Mouse (Mus musculus) R1 (cell line): ENCODE measurements around the gene Capzb.

ENCODE experiments used
- DNase-seq: peaks from one replicate; pipeline ENCODE4 v3.0.0-alpha.2; 2018; ENCODE audit warnings: low read depth, low spot score

Gene Capzb

DNA sequence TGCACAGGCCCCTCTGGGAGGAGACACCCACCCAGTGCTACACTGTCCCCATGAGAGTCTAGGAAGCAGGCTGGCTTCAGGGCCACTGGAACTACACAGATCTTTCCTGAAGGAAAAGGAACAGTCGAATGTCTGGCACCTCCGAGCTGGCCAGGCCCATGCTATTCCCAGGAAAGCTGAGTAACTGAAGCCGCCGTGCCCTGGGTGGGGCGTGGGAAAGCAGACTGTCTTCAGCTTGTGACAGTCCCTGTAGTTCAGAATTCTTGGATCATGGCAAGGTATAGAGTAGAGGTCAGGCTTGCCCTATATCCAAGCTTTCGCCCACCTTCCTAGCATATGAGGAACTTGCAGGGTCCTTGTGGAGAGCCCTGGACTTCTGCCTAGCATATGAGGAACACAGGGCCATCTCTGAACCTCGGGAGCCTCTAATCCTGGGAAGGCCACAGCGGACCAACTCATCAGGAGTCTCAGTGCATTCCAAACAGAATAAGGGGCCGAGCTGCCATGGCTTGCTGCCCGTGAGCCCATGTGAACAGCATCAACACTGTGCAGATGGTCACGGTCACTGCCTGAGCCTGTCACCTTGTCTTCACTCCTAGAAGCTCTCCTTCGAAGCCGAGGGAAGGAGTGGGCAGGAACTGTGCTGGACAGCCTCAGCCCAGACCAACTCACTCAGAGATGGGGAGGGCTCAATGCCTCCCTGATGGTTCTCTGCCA, 73.2 kb downstream of the Capzb start:
- no peak for DNase-seq

- no peak for DNase-seq
These were observed 73.8 kb downstream of the Capzb start for GRCm38 (mm10) chr4:139266500-139266865.

DNA sequence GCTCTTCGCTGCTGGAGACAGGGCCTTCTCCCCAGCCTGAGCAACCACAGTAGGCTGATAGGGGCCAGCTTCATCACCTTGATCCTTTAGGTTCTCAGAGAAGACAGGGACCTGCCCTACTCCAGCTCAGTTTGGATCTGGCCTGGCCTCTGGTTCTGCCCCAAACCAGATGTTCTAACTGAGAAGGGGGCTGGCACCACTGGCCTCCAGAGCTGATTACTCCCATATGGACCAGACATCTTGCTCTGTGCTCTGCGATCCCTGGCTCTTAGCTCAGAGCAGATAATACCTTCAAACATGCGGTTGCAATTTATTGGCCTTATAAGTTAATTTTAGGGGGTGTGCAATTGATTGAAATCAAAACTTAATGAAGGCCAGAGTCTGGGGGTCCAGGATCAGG, 74.6 kb downstream of the Capzb start:
- DNase-seq, result no peak

GRCm38 (mm10) chr4:139268242-139268641, 75.5 kb downstream of the Capzb start:
- no peak for DNase-seq

DNA sequence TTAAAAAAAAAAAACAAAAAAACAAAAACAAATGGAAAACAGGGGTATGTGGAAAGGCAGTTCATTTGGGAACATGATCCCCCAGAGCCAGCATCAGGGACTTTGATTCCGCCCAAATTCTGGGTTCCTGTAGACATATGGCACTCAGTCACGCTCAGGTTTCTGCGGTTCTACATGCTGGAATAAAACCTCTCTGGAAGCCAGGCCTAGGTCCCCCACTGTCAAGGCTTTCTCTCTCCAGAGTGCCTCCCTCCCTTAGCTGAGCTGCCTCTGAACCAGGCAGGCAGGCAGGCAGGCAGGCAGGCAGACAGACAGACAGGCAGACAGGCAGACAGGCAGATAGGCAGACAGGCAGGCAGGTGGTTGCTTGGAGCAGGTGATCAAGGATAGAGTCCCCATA, 77.5 kb downstream of the Capzb start:
- DNase-seq, result no peak

GRCm38 (mm10) chr4:139271562-139271961, 78.9 kb downstream of the Capzb start:
- DNase-seq, result no peak

DNA sequence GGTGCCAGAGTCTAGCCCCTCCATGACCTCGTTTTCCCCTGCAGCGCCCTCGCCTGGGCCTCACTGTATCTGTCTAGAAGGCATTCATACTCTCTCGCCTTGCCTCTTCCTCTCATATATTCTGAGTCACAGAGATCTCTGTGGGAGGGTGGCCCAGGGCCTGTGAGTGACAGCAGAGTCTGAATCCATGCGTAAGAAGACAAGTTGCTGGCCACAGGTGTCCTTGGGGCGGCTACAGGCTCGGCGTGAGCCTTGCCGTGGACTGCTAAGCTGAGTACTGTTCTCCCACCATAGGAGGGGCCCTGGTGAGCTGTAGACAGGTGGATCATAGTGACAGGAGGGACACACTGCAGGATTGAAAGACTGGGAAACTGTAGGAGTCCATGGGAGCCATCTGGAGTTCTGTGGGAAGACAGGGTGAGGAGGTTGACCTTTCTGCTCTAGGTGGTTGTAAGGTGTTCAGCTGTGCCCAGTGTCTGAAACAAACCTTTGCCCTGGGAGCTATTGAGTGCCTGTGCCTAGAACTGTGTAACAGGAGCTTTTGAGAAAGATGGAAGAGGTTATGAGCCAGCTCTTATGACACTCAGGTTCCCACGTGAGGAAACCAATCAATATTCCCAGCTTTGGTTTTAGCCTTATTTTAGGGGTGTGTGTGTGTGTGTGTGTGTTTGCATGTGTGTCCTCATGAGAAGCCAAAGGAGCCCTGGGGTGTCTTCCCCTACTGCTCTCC, 80.4 kb downstream of the Capzb start:
- no peak for DNase-seq

- DNase-seq, result no peak
These were observed 81.9 kb downstream of the Capzb start for GRCm38 (mm10) chr4:139274573-139274972.

DNA sequence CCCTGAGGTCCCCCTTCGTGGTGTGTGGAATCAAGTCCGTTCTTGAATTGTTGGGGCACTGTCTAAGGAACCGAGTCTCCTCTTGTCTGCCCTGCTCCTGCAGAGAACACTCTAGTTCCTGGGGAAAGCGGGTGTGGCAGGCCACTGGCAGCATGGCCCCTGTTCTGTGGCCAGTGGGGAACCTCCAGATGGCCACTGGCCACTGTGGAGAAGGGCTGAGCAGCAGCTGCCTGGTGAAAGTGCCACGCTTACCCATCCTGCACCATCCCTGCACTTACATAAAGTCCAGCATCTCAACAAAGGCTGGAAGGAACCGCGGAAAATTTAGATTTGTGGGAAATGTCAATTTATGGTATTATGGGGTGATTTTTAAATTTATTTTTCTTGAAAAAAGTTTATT, 83.7 kb downstream of the Capzb start:
- no peak for DNase-seq

GRCm38 (mm10) chr4:139280530-139280929, 87.8 kb downstream of the Capzb start:
- DNase-seq, result no peak

DNA sequence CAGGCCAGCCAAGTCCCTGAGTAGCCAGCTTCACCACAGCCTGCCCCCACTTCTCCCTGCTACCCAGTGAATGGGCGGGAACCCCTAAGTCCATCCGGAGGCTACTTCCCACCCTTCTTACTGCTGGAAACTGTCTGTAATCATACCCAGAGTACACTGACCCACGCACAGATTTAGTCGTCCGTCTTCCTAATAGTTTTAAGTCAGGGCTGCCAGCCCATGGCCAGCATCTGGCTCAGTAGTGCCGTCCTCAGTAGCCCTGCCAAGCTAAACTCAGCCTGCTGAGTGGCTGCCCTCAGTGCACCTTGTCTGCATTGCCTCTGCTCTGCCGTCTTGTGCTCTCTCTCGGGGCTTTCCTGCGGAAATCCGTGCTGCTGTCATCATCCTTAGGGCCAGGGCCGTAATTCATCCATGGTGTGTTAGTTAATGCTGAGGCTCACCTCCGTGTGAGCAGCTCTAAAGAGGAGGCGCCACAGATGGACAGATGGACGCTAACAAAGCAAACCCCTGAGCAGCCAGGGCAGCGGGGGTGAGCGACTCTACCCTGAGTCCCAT, 89.2 kb downstream of the Capzb start:
- no peak for DNase-seq

- no peak for DNase-seq
These were observed 90.3 kb downstream of the Capzb start for GRCm38 (mm10) chr4:139282955-139283417.

DNA sequence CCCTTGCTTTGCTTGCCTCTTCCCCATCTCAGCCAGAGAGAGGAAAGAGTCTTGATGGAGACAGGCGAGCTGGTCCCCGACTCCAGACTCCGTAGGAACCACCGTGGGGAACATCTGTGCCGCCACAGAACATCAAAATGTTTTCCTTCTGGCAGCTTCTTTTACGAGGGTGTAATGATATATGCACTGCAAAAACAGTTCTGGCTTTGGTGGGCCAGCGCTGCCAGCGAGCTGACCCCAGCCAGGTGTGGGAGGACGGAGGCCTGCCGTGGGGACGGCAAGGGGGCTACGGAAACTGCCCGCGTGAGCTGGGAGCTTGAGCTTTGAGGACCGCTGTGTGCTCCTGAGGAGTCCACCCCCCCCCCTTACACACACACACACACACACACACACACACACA, 92.2 kb downstream of the Capzb start:
- DNase-seq, result no peak

- DNase-seq, result no peak
These were observed 93.5 kb downstream of the Capzb start for GRCm38 (mm10) chr4:139286234-139286633.

- DNase-seq, result peak; percentile 80
These were observed 94.6 kb downstream of the Capzb start for GRCm38 (mm10) chr4:139287122-139287863.

DNA sequence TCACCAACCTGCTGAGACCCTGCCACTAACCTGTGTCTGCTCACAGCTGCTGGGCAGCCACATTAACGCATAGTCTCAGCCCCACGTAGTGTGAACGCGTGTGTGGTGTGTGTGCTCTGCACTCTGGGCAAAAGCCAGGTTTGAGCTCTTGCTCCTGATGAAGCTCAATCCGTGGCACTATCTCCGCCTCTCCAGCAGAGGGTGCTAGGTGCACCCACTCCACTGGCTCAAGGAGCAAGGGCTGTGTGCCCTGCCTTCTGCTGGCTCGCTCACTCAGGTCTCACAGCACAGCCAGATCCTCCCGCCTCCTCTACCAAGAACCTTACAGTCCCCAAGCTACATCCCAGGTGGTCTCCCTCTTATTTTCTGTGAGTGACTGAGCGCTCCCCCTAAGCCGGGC, 96.3 kb downstream of the Capzb start:
- peak; percentile 77 for DNase-seq

DNA sequence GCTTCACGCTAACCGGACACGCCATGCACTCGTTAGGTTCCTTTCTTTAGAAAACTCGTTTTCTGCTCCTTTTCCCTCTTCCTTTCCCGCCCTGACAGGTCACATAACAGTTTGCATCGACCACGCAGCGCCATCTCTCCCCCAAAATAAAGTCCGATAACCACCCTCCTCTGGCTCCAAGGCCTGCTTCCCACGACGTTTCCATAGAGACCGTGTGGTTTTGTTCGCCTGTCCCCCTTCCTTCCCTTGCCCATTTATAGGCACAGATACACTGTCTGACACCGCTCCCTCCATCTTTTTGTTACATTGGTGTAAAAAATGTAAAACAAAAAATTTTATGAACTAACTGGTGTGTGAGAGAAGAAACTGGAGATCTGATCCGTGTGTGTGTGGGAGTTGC, 98.4 kb downstream of the Capzb start:
- DNase-seq, result no peak

- DNase-seq, result no peak
These were observed 99.3 kb downstream of the Capzb start for GRCm38 (mm10) chr4:139292038-139292437.

- DNase-seq, result no peak
These were observed 104.9 kb downstream of the Capzb start for GRCm38 (mm10) chr4:139297566-139297965.

GRCm38 (mm10) chr4:139298671-139299366, 106.1 kb downstream of the Capzb start:
- DNase-seq, result no peak

DNA sequence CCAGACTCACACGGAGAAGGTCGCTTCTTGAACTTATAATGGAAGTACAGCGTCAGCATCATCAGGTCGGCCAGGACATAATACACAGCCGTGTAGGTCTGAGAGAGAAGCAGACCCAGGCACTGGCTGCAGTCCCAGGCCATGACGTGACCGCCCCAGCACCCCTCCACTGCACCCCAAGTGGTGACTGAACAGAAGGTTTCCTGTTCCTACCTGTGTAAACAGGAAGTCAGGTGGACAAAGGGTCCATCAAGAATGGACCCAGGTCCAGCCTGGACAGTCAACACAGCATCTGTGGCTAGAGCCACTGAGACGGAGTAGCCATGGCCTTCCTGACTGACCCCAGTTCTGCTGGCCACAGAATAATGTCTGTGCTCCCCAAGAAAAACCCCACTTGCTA, 109.1 kb downstream of the Capzb start:
- DNase-seq, result no peak

DNA sequence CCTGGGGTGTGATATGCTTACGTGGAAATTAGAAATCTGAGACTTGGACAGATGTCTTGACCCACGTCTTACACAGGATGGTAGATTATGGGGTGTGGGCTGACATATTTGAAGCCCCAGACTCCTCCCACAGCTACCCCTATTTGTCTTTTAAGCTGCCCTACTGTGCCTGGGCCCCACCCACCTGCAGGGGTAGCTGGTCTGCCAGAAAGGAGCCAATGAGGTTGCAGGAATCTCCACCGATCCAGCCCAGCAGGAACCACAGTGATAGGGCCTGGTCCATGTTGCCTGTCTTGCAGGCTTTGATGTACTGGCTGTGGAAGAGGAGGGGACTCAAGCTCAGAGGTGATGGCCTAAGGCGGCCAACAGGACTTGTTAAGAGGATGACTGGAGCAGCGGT, 109.5 kb downstream of the Capzb start:
- DNase-seq, result peak; percentile 85
